Mouse (Mus musculus) limb, embryonic 14.5 days (tissue): ENCODE measurements around the gene Recql5. TPM values are rescaled to one million over a fixed set of nuclear protein-coding genes. Genes with fewer than 3 reads are reported as not detected.

ENCODE experiments used
- ATAC-seq: fragments of 200-750 bp; cut with Nextera tagmentation; 2 replicates; pipeline ENCODE4 v1.8.0; 2017; ENCODE audit warnings: low read depth, moderate number of reproducible peaks, moderate TSS enrichment; ENCODE audit not compliant: low FRiP score
- DNase-seq: peaks from one replicate; pipeline ENCODE4 v3.0.0-alpha.2; 2015; ENCODE audit warnings: low spot score
- H3K27ac ChIP-seq: fragments of 300-500 bp; sonication (generic); replicated peaks from 2 replicates; pipeline ENCODE4 v1.5.1; 2014; ENCODE audit warnings: low read depth, mild to moderate bottlenecking, low read length, moderate library complexity, mixed read lengths
- H3K27me3 ChIP-seq: fragments of 300-500 bp; sonication (generic); 2 replicates; pipeline ENCODE4 v1.6.1; 2014; ENCODE audit warnings: low read length, mixed read lengths; ENCODE audit not compliant: control insufficient read depth, insufficient read depth
- H3K36me3 ChIP-seq: fragments of 300-500 bp; sonication (generic); 2 replicates; pipeline ENCODE4 v1.6.1; 2014; ENCODE audit warnings: mild to moderate bottlenecking, low read length, moderate library complexity, mixed read lengths; ENCODE audit not compliant: control insufficient read depth, insufficient read depth
- H3K4me1 ChIP-seq: fragments of 300-500 bp; sonication (generic); 2 replicates; pipeline ENCODE4 v1.6.1; 2014; ENCODE audit warnings: antibody characterized with exemption, low read length, mixed read lengths; ENCODE audit not compliant: control insufficient read depth, insufficient read depth
- H3K4me2 ChIP-seq: fragments of 300-500 bp; sonication (generic); replicated peaks from 2 replicates; pipeline ENCODE4 v1.6.1; 2014; ENCODE audit warnings: low read depth, mild to moderate bottlenecking, low read length, moderate library complexity; ENCODE audit not compliant: severe bottlenecking
- H3K4me3 ChIP-seq: fragments of 300-500 bp; sonication (generic); replicated peaks from 2 replicates; pipeline ENCODE4 v1.5.1; 2014; ENCODE audit warnings: low read length
- H3K9ac ChIP-seq: fragments of 300-500 bp; sonication (generic); 2 replicates; pipeline ENCODE4 v1.6.1; 2014; ENCODE audit warnings: mild to moderate bottlenecking, low read depth, low read length, moderate library complexity; ENCODE audit not compliant: severe bottlenecking
- H3K9me3 ChIP-seq: fragments of 300-500 bp; sonication (generic); 2 replicates; pipeline ENCODE4 v1.6.1; 2016; ENCODE audit warnings: low read length; ENCODE audit not compliant: control insufficient read depth
- POLR2A ChIP-seq: fragments of 200-500 bp; IDR thresholded peaks from 2 replicates; pipeline ENCODE4 v1.8.0; 2012; ENCODE audit warnings: inconsistent platforms, mild to moderate bottlenecking, moderate library complexity, borderline replicate concordance; ENCODE audit not compliant: insufficient read depth, insufficient read length; ENCODE audit errors: extremely low read depth
- WGBS: fragments of 180-500 bp; shearing (Covaris S2); extraction: QIAGEN DNeasy Blood & Tissue Kit; methylation state at CpG from one replicate; pipeline ENCODE4 v1.1.7; 2014; 5-methylcytosine and 5-hydroxymethylcytosine counted together
- polyA plus RNA-seq, 2 experiments: library from polyadenylated mRNA; depleted of rRNA in 1 of 2; stranded (reverse) in 1 of 2; unstranded in 1 of 2; fragments of >200 nt; fragmentation: Nextera tagmentation in 1 of 2; extraction: Ambion mirVana in 1 of 2; gene quantifications; 2 replicates each; pipeline versions ENCODE4 v1.2.1 to v1.2.3; 2012 to 2014

The Recql5 gene
- polyA plus RNA-seq, 2 experiments: 16.1 to 27.9 TPM

GRCm38 (mm10) chr11:115933747-115934110 is 452 bp upstream of the Recql5 start:
- Histone ChIP-seq H3K4me2 (peak overlapping the region; percentile 86), H3K36me3 (peaks cover 37% of the 10 kb centered on the region), H3K4me1 (peaks cover 15% of the 10 kb centered on the region), H3K9ac (peak overlapping the region; percentile 82), H3K27me3 (no peaks in the 10 kb centered on the region), H3K4me3 (peak overlapping the region; percentile 86), H3K9me3 (no peaks in the 10 kb centered on the region), H3K27ac (peak overlapping the region; percentile 44; the same call in 1 of the 2 replicates)
- DNase-seq (no peak), ATAC-seq (0 out of 2 replicates have a peak, but pooled peaks have one; percentile 38)
- no peak for TF ChIP-seq POLR2A
- WGBS: under 1% methylated on average over 16 of the region's 16 CpGs

DNA sequence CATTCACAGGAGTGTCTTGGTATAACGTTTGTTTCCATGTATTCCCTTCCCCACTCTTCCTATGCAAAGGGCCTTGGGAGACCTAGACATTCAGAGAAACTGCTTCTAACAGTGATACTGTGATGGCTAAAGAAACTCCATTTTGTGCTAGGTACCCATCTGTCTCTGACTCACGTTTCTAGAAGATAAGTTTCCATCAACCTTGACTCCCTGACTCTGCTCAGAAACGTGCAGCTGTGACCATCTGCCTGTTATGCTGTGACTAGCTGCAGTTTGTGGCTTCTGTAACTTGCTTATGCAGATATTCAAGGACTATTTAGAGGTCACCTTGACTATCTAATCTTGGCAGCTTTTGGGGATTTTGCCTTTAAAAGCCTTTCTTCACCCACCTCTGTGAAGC is 2.0 kb downstream of the Recql5 start:
- H3K27me3 ChIP-seq: no peaks in the 10 kb centered on the region
- no peaks in the 10 kb centered on the region for H3K9me3 ChIP-seq
- H3K4me2 ChIP-seq: no peak overlapping the region
- 73% methylated on average over 3 of the region's 3 CpGs for WGBS
- DNase-seq (no peak), ATAC-seq (no peak)
- H3K36me3 ChIP-seq: peaks cover 33% of the 10 kb centered on the region
- no peak overlapping the region for H3K27ac ChIP-seq
- H3K4me3 ChIP-seq: no peak overlapping the region
- no peak for TF ChIP-seq POLR2A
- H3K9ac ChIP-seq: no peak overlapping the region
- H3K4me1 ChIP-seq: peaks cover 15% of the 10 kb centered on the region

GRCm38 (mm10) chr11:115929818-115930217 is 3.5 kb downstream of the Recql5 start:
- Histone ChIP-seq H3K9me3 (no peaks in the 10 kb centered on the region), H3K4me1 (peaks cover 15% of the 10 kb centered on the region), H3K4me3 (no peak overlapping the region), H3K4me2 (no peak overlapping the region), H3K36me3 (peaks cover 25% of the 10 kb centered on the region), H3K9ac (no peak overlapping the region), H3K27me3 (no peaks in the 10 kb centered on the region), H3K27ac (no peak overlapping the region)
- ATAC-seq (no peak), DNase-seq (no peak)
- 78% methylated on average over 3 of the region's 3 CpGs for WGBS
- TF ChIP-seq POLR2A: no peak

- no peak for TF ChIP-seq POLR2A
- Histone ChIP-seq H3K27me3 (no peaks in the 10 kb centered on the region), H3K4me3 (no peak overlapping the region), H3K27ac (no peak overlapping the region), H3K36me3 (peaks cover 30% of the 10 kb centered on the region), H3K4me2 (no peak overlapping the region), H3K9me3 (no peaks in the 10 kb centered on the region), H3K9ac (no peak overlapping the region), H3K4me1 (peaks cover 8% of the 10 kb centered on the region)
- no peak for DNase-seq
- 84% methylated on average over 8 of the region's 8 CpGs for WGBS
- no peak for ATAC-seq
Measured at GRCm38 (mm10) chr11:115929031-115929430, 4.2 kb downstream of the Recql5 start.

- no peak for TF ChIP-seq POLR2A
- ATAC-seq (no peak), DNase-seq (no peak)
- Histone ChIP-seq H3K4me1 (no peaks in the 10 kb centered on the region), H3K36me3 (peaks cover 30% of the 10 kb centered on the region), H3K4me3 (no peak overlapping the region), H3K27ac (no peak overlapping the region), H3K27me3 (no peaks in the 10 kb centered on the region), H3K4me2 (no peak overlapping the region), H3K9me3 (no peaks in the 10 kb centered on the region), H3K9ac (no peak overlapping the region)
- WGBS: 95% methylated on average over 1 of the region's 1 CpGs
Measured at GRCm38 (mm10) chr11:115921986-115922385, 11.3 kb downstream of the Recql5 start.

- TF ChIP-seq POLR2A: no peak
- H3K4me1 ChIP-seq: no peaks in the 10 kb centered on the region
- DNase-seq (peak; percentile 39), ATAC-seq (no peak)
- WGBS: 44% methylated on average over 6 of the region's 6 CpGs
- no peaks in the 10 kb centered on the region for H3K27me3 ChIP-seq
- H3K9me3 ChIP-seq: no peaks in the 10 kb centered on the region
- no peak overlapping the region for H3K9ac ChIP-seq
- H3K4me2 ChIP-seq: no peak overlapping the region
- H3K27ac ChIP-seq: no peak overlapping the region
- H3K36me3 ChIP-seq: peaks cover 36% of the 10 kb centered on the region
- H3K4me3 ChIP-seq: no peak overlapping the region
Measured at GRCm38 (mm10) chr11:115920110-115920818, 13.0 kb downstream of the Recql5 start.
